Mouse (Mus musculus): ENCODE data around the gene Ccl6. TPM values are rescaled to one million over a fixed set of nuclear protein-coding genes. Genes with fewer than 3 reads are reported as not detected.

Gene Ccl6
- polyA plus RNA-seq, 1 experiment from 2014 or later, result 1.6 TPM

GRCm38 (mm10) chr11:83540931-83541330, 52.0 kb downstream of the Ccl6 start:
- Histone ChIP-seq H3K36me3 (ENCODE audit: control insufficient read depth, insufficient read depth, low read length) (no peaks in the 10 kb centered on the region), H3K27ac (ENCODE audit: low read depth, low read length) (no peak overlapping the region)
- 85% methylated on average over 2 of the region's 2 CpGs for WGBS

DNA sequence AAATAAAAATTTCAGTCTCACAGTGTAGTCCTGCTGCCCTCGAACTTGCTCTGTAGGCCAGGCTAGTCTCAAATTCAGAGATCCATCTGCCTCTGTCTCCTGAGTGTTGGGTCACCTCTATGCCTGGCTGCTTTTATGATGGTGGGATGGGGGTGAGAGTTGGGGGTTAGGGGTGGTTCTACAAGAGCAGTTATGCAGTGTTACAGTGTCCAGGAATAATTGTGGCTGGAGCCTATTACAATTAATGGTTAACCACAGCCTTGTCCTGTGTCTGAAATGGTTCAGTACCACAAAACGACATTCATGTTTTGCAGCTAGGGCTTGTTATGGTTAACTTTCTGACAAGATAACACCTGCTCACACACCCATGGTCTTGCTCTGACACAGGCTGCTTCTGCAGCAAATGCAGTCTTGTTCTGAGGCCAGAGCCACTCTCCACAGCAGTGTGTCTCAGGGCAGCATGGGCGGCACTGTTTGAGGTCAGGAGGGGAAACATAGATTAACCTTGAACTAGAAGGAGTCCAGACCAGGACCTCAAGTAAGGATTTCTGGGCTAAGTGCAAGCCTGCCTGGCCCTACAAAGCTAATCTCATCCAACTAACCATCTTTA, 54.1 kb downstream of the Ccl6 start:
- no peaks in the 10 kb centered on the region for H3K9me3 ChIP-seq (replicated peaks; ENCODE audit: control insufficient read depth, low read length)
- no peak overlapping the region for H3K4me3 ChIP-seq (ENCODE audit: low read depth, low read length)
- no peak overlapping the region for H3K9ac ChIP-seq (ENCODE audit: low read length)
- 82% methylated on average over 3 of the region's 3 CpGs for WGBS
- ATAC-seq (no peak), DNase-seq (ENCODE audit: low spot score) (no peak)
- H3K27me3 ChIP-seq (replicated peaks; ENCODE audit: control insufficient read depth, insufficient read depth, low read length), result no peaks in the 10 kb centered on the region
- no peak overlapping the region for H3K27ac ChIP-seq (ENCODE audit: low read depth, low read length)
- peaks cover 5% of the 10 kb centered on the region; the same call in 1 of the 2 replicates for H3K4me1 ChIP-seq (ENCODE audit: control insufficient read depth, insufficient read depth, low read length)
- H3K36me3 ChIP-seq (ENCODE audit: control insufficient read depth, insufficient read depth, low read length), result no peaks in the 10 kb centered on the region
- no peak overlapping the region for H3K4me2 ChIP-seq (ENCODE audit: low read length)

More at GRCm38 (mm10) chr11:83540931-83541330, 52.0 kb downstream of the Ccl6 start:
- Histone ChIP-seq H3K4me3 (ENCODE audit: low read depth, low read length) (no peak overlapping the region), H3K27me3 (replicated peaks; ENCODE audit: control insufficient read depth, insufficient read depth, low read length) (no peaks in the 10 kb centered on the region), H3K9ac (ENCODE audit: low read length) (no peak overlapping the region), H3K9me3 (replicated peaks; ENCODE audit: control insufficient read depth, low read length) (no peaks in the 10 kb centered on the region), H3K4me1 (ENCODE audit: control insufficient read depth, insufficient read depth, low read length) (no peaks in the 10 kb centered on the region), H3K4me2 (ENCODE audit: low read length) (no peak overlapping the region)
- DNase-seq (ENCODE audit: low spot score) (no peak), ATAC-seq (no peak)

Other genes with a start within 250 kb of the Ccl6 start
- 7.9 and 12.3 TPM in 2 replicates for gene Rasl10b, start 183.9 kb downstream of the Ccl6 start, polyA plus RNA-seq (2014; fragmentation: Nextera tagmentation; extraction: Ambion mirVana)
- gene Gas2l2, start 163.6 kb downstream of the Ccl6 start, polyA plus RNA-seq (2014; fragmentation: Nextera tagmentation; extraction: Ambion mirVana), result 0.32 and 0.38 TPM in 2 replicates
- 0.36 TPM in 1 of 2 replicates, not detected in the other for gene 1700020L24Rik, start 155.4 kb downstream of the Ccl6 start, polyA plus RNA-seq (2014; fragmentation: Nextera tagmentation; extraction: Ambion mirVana)
- 1.8 and 2.2 TPM in 2 replicates for gene Mmp28, start 130.0 kb downstream of the Ccl6 start, polyA plus RNA-seq (2014; fragmentation: Nextera tagmentation; extraction: Ambion mirVana)
- 8.1 and 10.2 TPM in 2 replicates for gene Taf15, start 120.0 kb downstream of the Ccl6 start, polyA plus RNA-seq (2014; fragmentation: Nextera tagmentation; extraction: Ambion mirVana)
- not detected in 2 replicates for gene Heatr9, start 70.9 kb downstream of the Ccl6 start, polyA plus RNA-seq (2014; fragmentation: Nextera tagmentation; extraction: Ambion mirVana)
- 0.33 and 0.46 TPM in 2 replicates for gene Ccl5, start 62.6 kb downstream of the Ccl6 start, polyA plus RNA-seq (2014; fragmentation: Nextera tagmentation; extraction: Ambion mirVana)
- gene Ccl9, start 14.5 kb downstream of the Ccl6 start, polyA plus RNA-seq (2014; fragmentation: Nextera tagmentation; extraction: Ambion mirVana), result 1.2 and 2.0 TPM in 2 replicates
- not detected in 2 replicates for gene Rpl9-ps1, start 52.5 kb upstream of the Ccl6 start, polyA plus RNA-seq (2014; fragmentation: Nextera tagmentation; extraction: Ambion mirVana)
- 0.55 and 1.1 TPM in 2 replicates for gene Ccl3, start 56.3 kb upstream of the Ccl6 start, polyA plus RNA-seq (2014; fragmentation: Nextera tagmentation; extraction: Ambion mirVana)
- gene Ccl4, start 69.5 kb upstream of the Ccl6 start, polyA plus RNA-seq (2014; fragmentation: Nextera tagmentation; extraction: Ambion mirVana), result 0.56 TPM in 1 of 2 replicates, not detected in the other
- gene Wfdc17, start 110.9 kb upstream of the Ccl6 start, polyA plus RNA-seq (2014; fragmentation: Nextera tagmentation; extraction: Ambion mirVana), result not detected in 2 replicates
- gene Wfdc18, start 115.9 kb upstream of the Ccl6 start, polyA plus RNA-seq (2014; fragmentation: Nextera tagmentation; extraction: Ambion mirVana), result not detected in 2 replicates
- not detected in 2 replicates for gene Wfdc21, start 153.9 kb upstream of the Ccl6 start, polyA plus RNA-seq (2014; fragmentation: Nextera tagmentation; extraction: Ambion mirVana)
- 27.8 and 29.7 TPM in 2 replicates for gene Heatr6, start 160.6 kb upstream of the Ccl6 start, polyA plus RNA-seq (2014; fragmentation: Nextera tagmentation; extraction: Ambion mirVana)